Mouse (Mus musculus): Measurements from ENCODE around the gene Ireb2. TPM values are rescaled to one million over a fixed set of nuclear protein-coding genes. Genes with fewer than 3 reads are reported as not detected.
"Not testable (repeated sequence)": the region's sequence is repeated elsewhere in the genome, so short reads cannot be mapped to it uniquely, and the experiment has no call there.

The Ireb2 gene
- polyA plus RNA-seq, 1 experiment from 2014 or later, result 9.7 TPM

DNA sequence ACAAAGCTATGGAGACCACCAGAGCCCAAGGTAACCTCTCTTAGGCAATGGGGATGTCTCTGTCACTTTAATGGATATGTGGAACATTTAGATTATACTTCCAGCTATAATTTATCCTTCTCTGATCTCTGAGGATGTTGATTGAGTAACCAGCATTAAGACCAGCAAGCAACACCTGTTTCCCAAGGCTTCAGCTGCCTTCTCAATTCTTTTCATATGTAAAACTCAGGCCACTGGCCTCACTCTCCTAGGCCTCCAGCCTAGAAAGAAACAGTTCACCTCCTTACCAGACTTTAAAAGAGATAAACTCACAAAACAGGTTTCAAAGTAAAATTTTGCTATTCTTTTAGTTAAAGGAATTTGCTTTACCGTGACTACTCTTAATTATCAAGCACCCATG is 23.4 kb upstream of the Ireb2 start:
- Histone ChIP-seq H3K36me3 (ENCODE audit: control insufficient read depth, insufficient read depth) (no peaks in the 10 kb centered on the region), H3K4me2 (ENCODE audit: low read depth, low read length) (no peak overlapping the region), H3K4me3 (ENCODE audit: low read depth, low read length) (no peak overlapping the region), H3K4me1 (ENCODE audit: control insufficient read depth, low read depth, low read length) (no peaks in the 10 kb centered on the region), H3K27ac (ENCODE audit: low read length) (no peak overlapping the region), H3K9me3 (replicated peaks; ENCODE audit: control insufficient read depth, low read length) (no peaks in the 10 kb centered on the region), H3K9ac (ENCODE audit: low read depth, low read length) (no peak overlapping the region), H3K27me3 (ENCODE audit: control insufficient read depth, insufficient read depth, low read depth, low read length) (no peaks in the 10 kb centered on the region)
- 59% methylated on average over 1 of the region's 1 CpGs for WGBS (ENCODE audit: insufficient replicate concordance)
- no peak for ATAC-seq (ENCODE audit: low read depth)

DNA sequence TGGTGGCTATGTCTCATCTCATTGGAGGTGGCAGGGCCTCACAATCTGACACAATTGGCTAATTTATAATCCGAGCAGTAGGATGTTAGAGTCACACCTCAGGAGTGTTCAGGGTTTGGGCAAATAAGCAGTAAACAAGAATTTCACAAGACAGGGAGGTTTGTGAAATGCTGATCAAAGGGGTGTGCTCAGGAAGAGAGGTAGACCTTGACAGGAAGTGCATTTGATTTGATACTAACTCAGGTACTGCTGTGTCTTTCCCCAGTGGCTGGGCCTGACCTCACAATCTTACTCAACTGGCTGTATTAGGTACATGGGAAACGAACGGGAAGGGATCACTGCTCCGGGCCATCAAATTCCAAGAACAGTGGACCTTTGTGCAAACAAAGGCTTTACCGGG is 21.3 kb upstream of the Ireb2 start:
- no peak overlapping the region for H3K4me3 ChIP-seq (ENCODE audit: low read depth, low read length)
- H3K9me3 ChIP-seq (replicated peaks; ENCODE audit: control insufficient read depth, low read length), result no peaks in the 10 kb centered on the region
- H3K4me2 ChIP-seq (ENCODE audit: low read depth, low read length), result no peak overlapping the region
- ATAC-seq (ENCODE audit: low read depth), result no peak
- no peaks in the 10 kb centered on the region for H3K36me3 ChIP-seq (ENCODE audit: control insufficient read depth, insufficient read depth)
- H3K9ac ChIP-seq (ENCODE audit: low read depth, low read length), result no peak overlapping the region
- 59% methylated on average over 5 of the region's 5 CpGs for WGBS (ENCODE audit: insufficient replicate concordance)
- H3K4me1 ChIP-seq (ENCODE audit: control insufficient read depth, low read depth, low read length), result no peaks in the 10 kb centered on the region
- H3K27ac ChIP-seq (ENCODE audit: low read length), result no peak overlapping the region
- no peaks in the 10 kb centered on the region for H3K27me3 ChIP-seq (ENCODE audit: control insufficient read depth, insufficient read depth, low read depth, low read length)

DNA sequence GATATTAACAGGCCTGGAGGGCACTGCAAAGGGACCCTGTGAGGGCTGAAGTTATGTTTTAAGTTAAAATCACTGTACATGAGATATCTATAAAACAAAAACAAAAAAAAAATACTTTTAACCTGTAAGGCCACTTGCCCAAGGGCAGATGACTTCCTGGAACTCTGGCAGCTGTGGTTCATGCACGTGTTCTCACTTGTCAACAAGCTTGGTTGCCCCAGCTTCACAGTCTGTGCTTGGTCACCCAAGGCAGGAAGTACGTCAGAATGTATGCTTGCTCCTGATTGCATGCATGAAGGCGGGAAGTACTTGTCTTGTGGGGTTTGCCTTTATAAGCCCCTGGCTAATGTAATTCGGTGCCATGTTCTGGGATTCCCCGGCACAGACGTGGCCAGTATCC is 19.7 kb upstream of the Ireb2 start:
- Histone ChIP-seq H3K4me3 (ENCODE audit: low read depth, low read length) (no peak overlapping the region), H3K27ac (ENCODE audit: low read length) (no peak overlapping the region), H3K36me3 (ENCODE audit: control insufficient read depth, insufficient read depth) (no peaks in the 10 kb centered on the region), H3K9me3 (replicated peaks; ENCODE audit: control insufficient read depth, low read length) (no peaks in the 10 kb centered on the region), H3K4me2 (ENCODE audit: low read depth, low read length) (no peak overlapping the region), H3K27me3 (ENCODE audit: control insufficient read depth, insufficient read depth, low read depth, low read length) (no peaks in the 10 kb centered on the region), H3K4me1 (ENCODE audit: control insufficient read depth, low read depth, low read length) (no peaks in the 10 kb centered on the region), H3K9ac (ENCODE audit: low read depth, low read length) (no peak overlapping the region)
- no peak for ATAC-seq (ENCODE audit: low read depth)
- 52% methylated on average over 6 of the region's 6 CpGs for WGBS (ENCODE audit: insufficient replicate concordance)

DNA sequence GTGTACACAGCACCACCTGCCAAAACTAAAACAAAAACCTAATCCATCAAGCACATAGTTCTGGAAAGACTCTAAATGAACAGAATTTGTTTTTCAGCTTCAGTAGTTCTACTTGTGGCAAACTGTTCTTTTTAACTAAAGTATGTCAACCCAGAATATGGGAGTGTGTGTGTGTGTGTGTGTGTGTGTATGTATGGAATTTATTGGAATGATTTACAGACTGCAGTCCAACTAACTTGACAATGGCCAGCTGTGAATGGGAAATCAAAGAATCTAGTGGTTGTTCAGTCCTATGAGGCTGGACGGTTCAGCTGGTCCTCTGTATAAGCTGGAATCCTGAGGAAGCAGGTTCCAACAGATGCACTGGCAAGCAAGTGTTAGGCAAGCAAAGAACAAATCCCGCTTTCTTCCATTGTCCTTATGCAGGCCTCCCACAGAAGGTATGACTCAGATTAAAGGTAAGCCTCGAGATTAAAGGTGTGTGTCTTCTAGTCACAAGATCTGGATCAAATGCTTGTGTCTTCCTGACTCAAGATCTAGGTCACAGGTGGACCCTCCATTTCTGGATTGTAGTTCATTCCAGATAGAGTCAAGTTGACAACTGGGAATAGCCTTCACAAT is 18.9 kb upstream of the Ireb2 start:
- Histone ChIP-seq H3K4me3 (ENCODE audit: low read depth, low read length) (no peak overlapping the region), H3K4me2 (ENCODE audit: low read depth, low read length) (no peak overlapping the region), H3K9me3 (replicated peaks; ENCODE audit: control insufficient read depth, low read length) (no peaks in the 10 kb centered on the region), H3K27ac (ENCODE audit: low read length) (no peak overlapping the region), H3K36me3 (ENCODE audit: control insufficient read depth, insufficient read depth) (no peaks in the 10 kb centered on the region), H3K4me1 (ENCODE audit: control insufficient read depth, low read depth, low read length) (no peaks in the 10 kb centered on the region), H3K9ac (ENCODE audit: low read depth, low read length) (no peak overlapping the region), H3K27me3 (ENCODE audit: control insufficient read depth, insufficient read depth, low read depth, low read length) (no peaks in the 10 kb centered on the region)
- no peak for ATAC-seq (ENCODE audit: low read depth)
- WGBS (ENCODE audit: insufficient replicate concordance), result 49% methylated on average over 3 of the region's 3 CpGs

DNA sequence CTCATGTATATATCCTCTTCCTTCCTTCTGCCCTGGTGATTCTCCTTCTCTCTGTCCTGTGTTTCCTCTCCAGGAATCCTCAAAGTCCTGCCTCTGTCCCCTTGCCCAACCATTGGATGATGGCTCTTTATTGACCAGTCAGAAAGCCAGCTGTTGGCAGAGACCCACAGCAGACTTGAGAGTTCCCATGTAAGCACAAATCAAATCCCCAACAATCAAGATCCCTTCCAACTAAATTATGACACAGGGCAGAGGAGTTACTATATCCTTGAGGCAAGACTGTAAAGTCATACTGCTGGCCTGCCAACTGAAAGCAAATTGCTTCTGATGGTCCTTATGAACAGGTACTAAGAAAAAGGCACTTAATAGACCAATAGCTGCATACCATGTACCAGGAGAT is 15.4 kb upstream of the Ireb2 start:
- Histone ChIP-seq H3K9me3 (replicated peaks; ENCODE audit: control insufficient read depth, low read length) (no peaks in the 10 kb centered on the region), H3K27me3 (ENCODE audit: control insufficient read depth, insufficient read depth, low read depth, low read length) (no peaks in the 10 kb centered on the region), H3K4me1 (ENCODE audit: control insufficient read depth, low read depth, low read length) (no peaks in the 10 kb centered on the region), H3K4me2 (ENCODE audit: low read depth, low read length) (no peak overlapping the region), H3K9ac (ENCODE audit: low read depth, low read length) (no peak overlapping the region), H3K36me3 (ENCODE audit: control insufficient read depth, insufficient read depth) (no peaks in the 10 kb centered on the region), H3K4me3 (ENCODE audit: low read depth, low read length) (no peak overlapping the region), H3K27ac (ENCODE audit: low read length) (no peak overlapping the region)
- no peak for ATAC-seq (ENCODE audit: low read depth)

DNA sequence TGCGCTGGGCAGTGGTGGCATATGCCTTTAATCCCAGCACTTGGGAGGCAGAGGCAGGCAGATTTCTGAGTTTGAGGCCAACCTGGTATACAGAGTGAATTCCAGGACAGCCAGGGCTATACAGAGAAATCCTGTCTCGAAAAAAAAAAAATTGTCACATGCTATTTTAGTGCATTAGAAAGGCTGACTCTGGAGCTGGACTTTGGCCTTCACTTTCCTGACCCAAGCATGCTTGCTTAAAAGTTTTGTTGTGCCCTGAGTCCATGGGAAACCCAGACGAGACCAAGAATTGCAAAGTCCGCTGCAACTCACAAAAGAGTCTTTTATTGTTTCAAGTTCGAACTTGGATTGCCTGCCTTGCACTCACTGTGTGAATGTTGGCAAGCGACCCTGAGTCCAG is 10.6 kb upstream of the Ireb2 start:
- H3K4me3 ChIP-seq (ENCODE audit: low read depth, low read length); H3K36me3 ChIP-seq (ENCODE audit: control insufficient read depth, insufficient read depth); H3K9ac ChIP-seq (ENCODE audit: low read depth, low read length); H3K9me3 ChIP-seq (replicated peaks; ENCODE audit: control insufficient read depth, low read length); H3K4me1 ChIP-seq (ENCODE audit: control insufficient read depth, low read depth, low read length); H3K27me3 ChIP-seq (ENCODE audit: control insufficient read depth, insufficient read depth, low read depth, low read length); H3K27ac ChIP-seq (ENCODE audit: low read length); H3K4me2 ChIP-seq (ENCODE audit: low read depth, low read length); ATAC-seq (ENCODE audit: low read depth): not testable (repeated sequence)
- 61% methylated on average over 6 of the region's 6 CpGs for WGBS (ENCODE audit: insufficient replicate concordance)

DNA sequence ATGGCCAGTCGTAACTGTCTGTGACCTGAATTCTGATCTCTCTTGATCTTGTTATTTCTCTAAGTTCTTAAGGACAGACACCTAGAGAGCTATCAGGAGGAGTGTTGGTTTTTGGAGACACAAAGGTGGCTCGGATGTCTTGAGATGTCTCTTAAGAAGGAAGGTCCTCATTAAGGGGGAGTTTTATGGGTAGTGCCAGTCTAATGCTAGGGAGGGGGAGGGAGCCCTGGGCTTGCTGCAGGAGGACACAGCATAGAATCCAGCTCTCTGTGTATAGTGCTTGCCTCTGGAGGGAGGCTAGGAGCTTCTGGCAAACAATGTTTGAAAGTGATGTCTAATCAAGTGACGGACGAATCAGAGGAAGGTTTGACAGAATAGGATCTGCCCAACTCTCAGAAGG is 10.0 kb upstream of the Ireb2 start:
- no peak overlapping the region for H3K9ac ChIP-seq (ENCODE audit: low read depth, low read length)
- no peak overlapping the region for H3K4me2 ChIP-seq (ENCODE audit: low read depth, low read length)
- H3K27me3 ChIP-seq (ENCODE audit: control insufficient read depth, insufficient read depth, low read depth, low read length), result no peaks in the 10 kb centered on the region
- H3K4me1 ChIP-seq (ENCODE audit: control insufficient read depth, low read depth, low read length), result no peaks in the 10 kb centered on the region
- H3K9me3 ChIP-seq (replicated peaks; ENCODE audit: control insufficient read depth, low read length), result no peaks in the 10 kb centered on the region
- no peak for ATAC-seq (ENCODE audit: low read depth)
- no peak overlapping the region for H3K27ac ChIP-seq (ENCODE audit: low read length)
- WGBS (ENCODE audit: insufficient replicate concordance), result 58% methylated on average over 4 of the region's 4 CpGs
- H3K4me3 ChIP-seq (ENCODE audit: low read depth, low read length), result no peak overlapping the region
- no peaks in the 10 kb centered on the region for H3K36me3 ChIP-seq (ENCODE audit: control insufficient read depth, insufficient read depth)

DNA sequence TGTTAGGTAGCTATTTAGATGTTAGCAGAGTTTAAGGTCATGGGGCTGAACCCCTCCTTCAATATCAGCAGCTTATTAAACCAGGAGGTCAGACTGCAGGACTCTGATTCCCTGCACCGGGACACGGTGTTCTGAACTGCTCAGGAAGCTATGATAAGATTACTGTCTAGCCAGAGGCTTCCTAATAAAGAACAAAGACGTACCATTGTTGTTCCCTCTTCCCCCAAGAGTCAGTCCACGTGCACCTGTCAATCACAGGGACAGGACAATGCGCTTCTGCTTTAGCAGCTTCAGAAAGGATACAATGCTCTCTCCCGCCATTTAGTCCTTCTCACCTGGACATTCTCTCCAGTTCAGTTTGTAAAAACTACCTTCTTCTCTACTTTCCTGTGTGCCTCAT is 8.0 kb upstream of the Ireb2 start:
- no peak overlapping the region for H3K9ac ChIP-seq (ENCODE audit: low read depth, low read length)
- no peak for ATAC-seq (ENCODE audit: low read depth)

DNA sequence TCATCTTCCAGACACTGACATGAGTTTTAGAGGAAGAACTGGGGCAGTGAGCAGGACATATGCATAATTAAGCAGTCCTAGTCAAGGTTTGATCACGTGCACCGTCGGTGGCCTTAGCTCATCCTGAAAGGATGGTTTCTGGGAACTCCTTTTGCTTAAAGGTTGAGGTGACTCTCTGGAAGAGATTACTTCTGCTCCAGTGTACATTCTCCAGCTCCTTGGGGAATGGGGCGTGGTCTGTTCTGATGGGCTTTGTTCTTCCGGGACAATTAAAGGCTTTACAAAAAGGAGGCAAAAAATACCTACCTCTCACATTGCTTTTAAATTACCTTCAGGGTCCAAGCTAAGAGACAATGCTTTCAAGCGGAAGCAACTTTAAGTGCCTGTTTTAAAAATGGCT is 7.5 kb upstream of the Ireb2 start:
- WGBS (ENCODE audit: insufficient replicate concordance), result 70% methylated on average over 6 of the region's 6 CpGs
- Histone ChIP-seq H3K36me3 (ENCODE audit: control insufficient read depth, insufficient read depth) (no peaks in the 10 kb centered on the region), H3K4me2 (ENCODE audit: low read depth, low read length) (no peak overlapping the region), H3K27me3 (ENCODE audit: control insufficient read depth, insufficient read depth, low read depth, low read length) (no peaks in the 10 kb centered on the region), H3K27ac (ENCODE audit: low read length) (no peak overlapping the region), H3K9ac (ENCODE audit: low read depth, low read length) (no peak overlapping the region), H3K4me3 (ENCODE audit: low read depth, low read length) (no peak overlapping the region), H3K9me3 (replicated peaks; ENCODE audit: control insufficient read depth, low read length) (no peaks in the 10 kb centered on the region), H3K4me1 (ENCODE audit: control insufficient read depth, low read depth, low read length) (peaks cover 2% of the 10 kb centered on the region)
- no peak for ATAC-seq (ENCODE audit: low read depth)

More for the DNA sequence above, 8.0 kb upstream of the Ireb2 start:
- Histone ChIP-seq H3K4me1 (ENCODE audit: control insufficient read depth, low read depth, low read length) (no peaks in the 10 kb centered on the region), H3K27me3 (ENCODE audit: control insufficient read depth, insufficient read depth, low read depth, low read length) (no peaks in the 10 kb centered on the region), H3K4me2 (ENCODE audit: low read depth, low read length) (no peak overlapping the region), H3K9me3 (replicated peaks; ENCODE audit: control insufficient read depth, low read length) (no peaks in the 10 kb centered on the region), H3K4me3 (ENCODE audit: low read depth, low read length) (no peak overlapping the region), H3K36me3 (ENCODE audit: control insufficient read depth, insufficient read depth) (no peaks in the 10 kb centered on the region), H3K27ac (ENCODE audit: low read length) (no peak overlapping the region)
- WGBS (ENCODE audit: insufficient replicate concordance), result 17% methylated on average over 6 of the region's 6 CpGs

Measured in liver, embryonic 16.5 days (tissue).